Mouse (Mus musculus) gonadal fat pad, adult 2 months (tissue): ENCODE results near the gene Exosc1. TPM values are rescaled to one million over a fixed set of nuclear protein-coding genes. Genes with fewer than 3 reads are reported as not detected.

Source experiments
- DNase-seq: peaks from one replicate; pipeline ENCODE4 v3.0.0-alpha.2; 2012; ENCODE audit warnings: low read depth
- polyA plus RNA-seq: library from polyadenylated mRNA; depleted of rRNA; stranded (reverse); fragments of >200 nt; gene quantifications from 2 replicates; pipeline ENCODE4 v1.2.3, GENCODE M21; 2012

Exosc1 gene
- polyA plus RNA-seq, 1 experiment, result 14.6 TPM

DNA sequence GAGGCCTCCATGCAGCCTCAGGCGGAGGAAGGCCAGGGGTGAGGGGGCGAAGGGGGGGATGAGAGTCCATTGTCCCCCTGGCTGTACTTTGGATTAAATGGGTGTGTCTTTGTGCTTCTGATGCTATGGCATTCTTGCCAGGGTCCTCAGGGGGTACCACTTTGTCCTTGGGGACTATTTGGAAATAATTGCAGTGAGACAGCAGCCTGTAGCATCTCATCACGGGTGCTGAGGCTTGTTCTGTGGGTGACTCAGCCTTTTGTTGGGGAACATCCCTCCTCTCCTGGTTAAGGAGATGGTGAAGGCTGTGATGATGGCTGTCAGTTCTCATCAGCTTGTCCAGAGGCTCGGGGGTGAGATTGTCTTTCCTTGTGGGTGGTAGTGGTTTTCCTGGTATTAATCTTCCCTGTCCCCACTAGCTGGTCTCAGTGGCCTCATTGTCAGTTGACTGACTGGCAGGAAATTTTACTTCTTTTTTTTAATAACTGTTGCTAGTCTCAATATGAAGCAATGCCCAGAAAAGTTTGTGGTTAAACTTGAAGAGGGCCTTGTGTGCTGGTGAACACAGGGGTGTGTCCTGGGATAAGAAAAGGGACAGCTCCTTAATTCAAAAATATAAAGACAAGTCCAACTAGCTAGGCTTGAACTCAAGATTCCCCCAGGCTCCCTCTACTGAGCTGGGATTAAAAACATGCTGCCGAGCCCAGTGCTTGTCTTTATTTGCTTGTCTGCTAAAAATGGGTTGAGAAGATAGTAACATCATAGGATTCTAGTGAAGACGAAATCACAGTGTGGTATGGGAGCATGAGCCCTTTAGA is 19.2 kb downstream of the Exosc1 start:
- no peak for DNase-seq

DNA sequence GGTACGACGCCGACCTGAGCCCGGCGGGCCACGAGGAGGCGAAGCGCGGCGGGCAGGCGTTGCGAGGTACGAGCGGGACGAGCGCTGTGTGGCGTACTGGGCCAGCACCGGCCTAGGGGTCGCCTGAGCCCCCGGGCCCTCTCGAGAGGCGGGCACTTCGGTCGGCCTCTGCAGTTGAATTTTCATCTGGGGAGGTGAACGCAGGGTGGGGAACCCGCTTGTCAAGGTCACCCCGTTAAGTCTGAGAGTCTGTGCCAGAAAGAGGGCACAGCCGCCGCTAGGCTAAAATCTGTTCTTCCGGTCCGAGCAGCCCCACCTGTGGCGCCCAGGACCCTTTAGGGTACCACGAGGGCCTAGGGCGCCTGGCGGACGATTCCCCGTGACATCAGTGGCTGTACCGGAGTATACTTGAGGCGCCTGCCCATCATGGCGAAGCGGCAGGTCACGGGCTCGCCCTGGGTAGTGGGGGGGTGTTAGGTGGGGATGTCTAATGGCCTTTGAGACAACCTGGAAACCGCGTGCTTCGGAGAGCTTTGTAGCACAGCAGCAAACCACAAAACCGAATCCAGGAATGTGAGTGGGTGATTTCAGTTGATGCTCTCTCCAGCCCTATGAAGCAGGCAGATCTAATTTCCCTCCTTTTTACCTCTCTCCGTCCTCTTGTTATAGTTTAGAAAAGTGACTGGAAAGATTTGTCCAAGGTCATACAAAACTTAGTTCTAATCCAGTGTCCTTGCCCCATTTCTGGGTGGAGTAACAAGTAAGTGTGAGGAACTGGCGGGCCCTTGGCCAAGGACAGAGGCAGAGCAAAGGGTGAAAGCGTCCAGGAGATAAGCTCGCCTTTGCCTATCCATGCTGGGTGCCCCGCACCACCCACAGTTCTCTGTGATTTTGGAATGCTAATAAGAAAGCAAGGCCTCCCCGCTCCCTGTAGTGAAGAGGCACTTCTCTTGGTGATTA is 20.8 kb downstream of the Exosc1 start:
- DNase-seq, result no peak

DNA sequence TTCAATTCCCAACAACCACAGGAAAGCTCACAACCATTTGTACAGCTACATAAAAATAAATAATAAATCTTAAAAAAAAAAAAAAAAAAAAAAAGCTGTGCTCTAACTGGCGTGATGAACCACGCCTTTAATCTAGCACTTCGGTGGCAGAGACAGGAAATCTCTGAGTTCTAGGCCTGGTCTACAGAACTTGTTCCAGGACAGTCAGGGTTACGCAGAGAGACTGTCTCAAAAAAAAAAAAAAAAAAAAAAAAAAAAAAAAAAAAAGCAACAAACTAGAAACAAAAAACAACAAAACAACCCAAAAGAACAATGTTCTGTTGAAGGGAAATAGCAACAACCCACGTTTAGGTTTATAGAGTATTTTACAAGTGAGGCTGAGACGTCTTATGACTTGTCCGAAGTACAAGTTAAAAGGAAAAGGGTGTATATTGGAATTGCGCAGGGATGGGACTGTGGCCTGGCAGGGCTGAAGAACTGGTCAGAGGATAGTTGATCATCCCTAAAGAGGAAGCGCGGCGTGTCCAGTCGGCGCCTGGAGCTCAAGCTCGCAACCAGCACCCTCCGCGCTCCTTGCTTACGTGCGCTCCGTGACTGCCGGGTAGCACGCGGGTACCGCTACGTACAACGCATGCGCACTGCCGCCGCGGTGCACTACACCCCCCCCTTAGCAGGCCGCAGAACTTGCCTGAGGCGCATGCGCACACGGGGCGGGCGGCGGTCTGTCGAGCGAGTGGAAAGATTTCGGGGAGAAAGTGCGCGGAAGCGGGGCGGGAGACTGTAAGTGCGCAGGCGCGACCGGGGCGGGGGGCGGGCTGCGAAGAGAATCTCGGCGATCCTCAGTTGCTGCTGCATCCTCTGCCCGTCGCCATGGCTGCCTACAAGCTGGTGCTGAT is 21.8 kb downstream of the Exosc1 start, which contains the start of gene Pgam1:
Gene Pgam1, plus strand, starts transcription at position 746 of the 896 bp plus-strand sequence.
- DNase-seq, result peak; percentile 58

DNA sequence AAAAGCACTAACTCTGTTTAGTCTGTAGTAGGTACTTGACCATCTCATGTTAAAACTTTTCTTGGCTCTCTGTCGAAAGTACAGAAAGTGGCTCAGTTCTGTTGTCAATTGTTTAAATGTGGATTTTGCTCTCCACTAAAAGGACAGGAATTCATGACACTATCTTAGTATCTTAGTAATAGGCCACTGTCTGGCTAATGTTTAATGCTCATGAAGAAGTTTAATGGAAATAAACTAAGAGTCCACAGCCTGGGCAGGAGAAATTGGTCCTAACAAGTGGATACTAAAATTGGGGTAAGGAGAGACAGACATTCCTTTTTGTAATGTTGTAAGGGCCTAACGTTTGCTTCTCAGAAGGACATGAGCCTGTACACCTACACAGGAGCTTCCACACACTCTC is 22.8 kb downstream of the Exosc1 start:
- no peak for DNase-seq

DNA sequence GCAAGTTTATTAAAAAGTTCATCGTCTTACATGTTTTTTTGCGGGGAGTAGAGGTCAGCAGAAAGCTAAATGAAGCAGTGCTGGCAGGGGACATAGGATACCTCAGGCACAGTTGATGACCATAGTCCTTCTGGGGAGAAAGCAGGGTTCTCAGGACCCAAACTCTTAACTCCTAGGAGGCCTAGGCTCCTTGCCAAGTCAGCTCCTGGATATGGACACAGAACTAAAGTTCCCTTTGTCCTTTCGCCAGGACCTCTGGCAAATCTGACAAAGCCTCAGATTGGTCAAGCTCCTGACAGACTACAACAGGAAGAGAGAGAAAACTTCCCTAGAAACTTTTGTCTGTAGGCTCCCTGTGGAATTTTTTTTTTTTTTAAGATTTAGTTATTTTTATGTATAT is 24.5 kb downstream of the Exosc1 start:
- no peak for DNase-seq

DNA sequence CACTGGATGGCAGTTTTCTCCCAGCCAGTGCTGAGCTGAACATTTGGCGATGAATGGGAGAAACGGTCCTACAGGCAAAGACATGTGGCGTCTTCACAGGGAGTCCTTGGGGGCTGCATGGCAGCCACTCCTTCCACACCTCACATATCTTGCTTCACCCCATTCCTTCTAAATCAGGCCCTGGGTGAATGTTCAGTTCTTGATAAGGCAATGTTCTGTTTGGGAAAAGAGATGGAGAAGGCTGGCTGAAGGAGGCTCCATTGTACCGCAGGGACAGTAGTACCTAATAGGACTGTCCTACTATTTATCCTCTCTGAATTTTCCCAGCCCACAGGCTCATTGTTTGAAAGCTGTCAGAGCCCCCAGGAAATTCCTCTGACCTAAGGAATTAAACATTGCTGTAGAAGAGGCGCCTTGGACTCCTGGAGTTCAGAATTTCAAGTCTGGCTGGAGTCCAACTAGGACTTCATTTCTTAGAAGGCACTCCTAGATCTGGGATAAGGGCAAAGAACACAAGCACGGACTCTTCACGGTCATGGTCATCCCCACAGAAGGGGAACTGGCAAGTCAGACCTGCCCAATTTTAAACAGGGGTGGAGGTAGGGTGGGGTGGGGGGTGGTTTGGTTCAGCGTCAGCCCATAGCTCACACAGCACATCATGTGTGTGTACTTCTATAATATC is 26.0 kb downstream of the Exosc1 start:
- DNase-seq, result no peak

DNA sequence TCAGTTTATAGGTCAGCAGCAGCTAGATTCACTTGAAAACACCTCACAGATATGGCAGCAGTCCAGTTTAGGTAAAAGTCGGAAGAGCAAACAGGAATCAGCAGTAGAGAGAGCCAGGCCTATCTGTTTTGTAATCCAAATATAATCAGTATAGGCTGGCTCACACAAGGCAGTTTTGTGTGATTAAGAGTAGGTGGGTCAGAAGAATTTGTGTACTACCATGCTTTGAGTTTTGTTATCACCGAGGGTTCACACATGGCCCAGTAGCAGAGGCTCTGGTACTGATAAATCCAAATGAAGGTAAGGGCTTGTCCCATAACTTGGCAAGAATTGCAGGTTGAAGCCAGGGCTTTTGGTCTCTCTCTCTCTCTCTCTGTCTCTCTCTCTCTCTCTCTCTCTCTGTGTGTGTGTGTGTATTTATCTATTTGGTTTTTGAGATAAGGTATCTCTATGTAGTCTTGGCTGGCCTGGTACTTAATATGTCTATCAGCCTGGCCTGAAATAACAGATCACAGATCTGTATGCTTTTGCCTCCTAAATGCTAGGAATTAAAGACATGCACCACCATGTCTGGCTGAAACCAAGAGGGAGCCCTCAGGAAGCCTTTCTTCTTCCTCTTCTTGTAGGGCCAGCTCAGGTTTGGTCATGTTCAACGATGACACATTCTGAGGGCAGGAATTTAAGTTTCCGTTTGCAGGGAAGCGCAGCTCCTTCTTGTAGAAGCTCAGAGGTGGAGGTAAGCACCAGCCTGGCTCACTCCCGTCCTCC is 26.7 kb downstream of the Exosc1 start:
- DNase-seq, result no peak

DNA sequence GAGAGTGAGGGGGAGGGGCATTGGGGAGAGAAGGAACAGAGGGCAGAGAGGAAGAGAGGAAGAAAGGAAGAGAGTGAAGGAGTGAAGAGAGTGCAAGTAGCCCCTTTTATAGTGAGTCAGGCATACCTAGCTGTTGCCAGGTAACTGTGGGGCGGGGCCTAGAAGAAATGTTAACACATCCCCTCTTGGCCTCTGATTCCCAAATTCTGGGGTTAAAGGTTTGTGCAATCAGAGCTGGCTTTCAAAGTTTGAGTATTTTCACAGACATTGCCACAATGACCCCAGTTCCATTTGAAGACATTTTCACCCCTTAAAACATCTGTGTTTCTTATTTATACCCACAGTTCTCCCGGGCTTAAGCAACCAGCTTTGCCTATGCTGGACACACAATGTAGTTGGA is 28.0 kb downstream of the Exosc1 start:
- no peak for DNase-seq

DNA sequence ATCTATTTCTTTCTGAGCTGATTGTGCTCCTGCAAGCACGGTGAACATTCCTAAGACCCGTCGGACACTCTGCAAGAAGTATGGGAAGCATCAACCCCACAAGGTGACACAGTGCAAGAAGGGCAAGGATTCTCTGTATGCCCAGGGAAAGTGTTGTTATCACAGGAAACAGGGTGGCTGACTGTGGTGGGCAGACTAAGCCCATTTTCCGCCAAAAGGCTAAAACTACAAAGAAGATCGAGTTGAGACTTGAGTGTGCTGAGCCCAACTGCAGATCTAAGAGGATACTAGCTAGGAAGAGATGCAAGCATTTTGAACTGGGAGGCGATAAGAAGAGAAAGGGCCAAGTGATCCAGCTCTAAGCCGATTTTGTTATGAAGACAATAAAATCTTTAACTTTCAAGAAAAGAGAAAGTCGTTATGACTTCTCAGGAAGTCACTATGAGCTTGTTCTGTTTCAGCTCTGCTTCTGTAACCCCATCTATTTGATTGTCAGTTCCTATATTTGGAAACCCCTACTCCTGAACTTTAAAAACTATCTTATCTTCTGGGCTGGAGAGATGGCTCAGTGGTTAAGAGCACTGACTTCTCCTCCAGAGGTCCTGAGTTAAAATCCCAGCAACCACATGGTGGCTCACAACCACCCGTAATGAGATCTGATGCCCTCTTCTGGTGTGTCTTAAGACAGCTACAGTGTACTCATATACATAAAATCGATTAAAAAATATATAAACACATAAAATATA is 30.2 kb downstream of the Exosc1 start:
- DNase-seq, result no peak

DNA sequence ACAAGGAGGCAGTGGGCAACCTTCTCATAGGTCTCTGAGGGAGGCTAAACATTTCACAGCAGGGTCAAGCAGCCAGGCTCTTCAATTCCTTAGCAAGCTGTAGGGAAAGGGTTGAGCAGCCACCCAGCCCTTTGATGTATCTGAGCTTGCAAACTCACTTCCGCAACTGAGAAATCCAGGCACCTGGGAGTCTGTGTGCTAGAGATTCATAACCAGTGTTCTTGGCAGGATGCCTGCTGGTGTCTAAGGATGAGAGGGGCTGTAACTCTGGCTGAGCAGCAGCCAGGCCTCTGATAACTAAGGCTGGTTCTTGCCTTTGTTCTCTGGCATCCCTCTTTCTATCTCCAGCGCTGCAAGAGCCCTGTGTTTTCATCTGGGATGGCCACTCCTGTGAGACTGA is 31.5 kb downstream of the Exosc1 start:
- no peak for DNase-seq

DNA sequence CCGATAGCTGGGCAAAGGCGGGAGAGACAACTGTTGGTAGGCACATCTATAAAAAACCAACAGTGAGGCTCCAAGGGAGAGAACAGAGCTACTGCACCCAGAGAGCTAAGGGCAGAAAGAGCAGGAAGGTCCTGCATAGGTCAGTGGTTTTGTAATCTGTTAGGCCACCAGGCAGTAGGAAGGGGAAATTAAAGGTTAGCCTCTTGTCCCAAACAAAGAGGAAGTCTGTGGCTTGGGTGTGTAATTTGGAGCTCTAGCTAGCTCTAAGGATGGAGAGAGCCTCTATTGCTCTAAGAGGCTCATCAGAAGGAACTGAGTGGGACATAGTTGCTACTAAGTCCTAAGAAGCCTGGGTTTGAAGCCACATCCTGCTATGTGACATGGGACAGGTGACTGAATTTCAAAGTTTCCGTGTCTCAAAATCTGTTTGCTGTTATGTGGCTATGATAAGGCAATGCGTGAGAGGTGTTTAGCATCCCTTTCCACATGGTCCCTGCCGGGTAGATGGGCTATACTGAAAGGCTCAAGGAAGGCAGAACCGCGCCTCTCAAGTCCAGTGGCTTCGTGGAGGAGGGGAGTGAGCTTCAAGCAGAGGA is 32.6 kb downstream of the Exosc1 start:
- no peak for DNase-seq

DNA sequence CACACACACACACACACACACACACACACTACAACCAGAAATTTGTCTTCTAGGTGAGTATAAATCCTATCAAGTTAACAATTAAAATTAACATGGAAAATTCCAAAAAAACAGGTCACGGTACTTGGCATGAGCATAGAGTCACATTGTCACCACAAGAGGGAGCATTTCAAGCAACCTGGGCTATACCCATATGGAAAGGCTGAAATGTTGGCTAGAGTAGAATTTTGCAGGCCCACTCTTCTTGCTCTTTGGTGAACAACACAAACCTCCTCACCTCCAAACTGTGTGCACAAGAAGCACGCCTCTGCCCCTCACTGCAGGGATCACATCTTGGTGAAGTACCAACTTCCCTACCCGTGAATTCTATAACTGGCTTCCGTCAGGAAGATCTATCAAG is 34.4 kb downstream of the Exosc1 start:
- no peak for DNase-seq

DNA sequence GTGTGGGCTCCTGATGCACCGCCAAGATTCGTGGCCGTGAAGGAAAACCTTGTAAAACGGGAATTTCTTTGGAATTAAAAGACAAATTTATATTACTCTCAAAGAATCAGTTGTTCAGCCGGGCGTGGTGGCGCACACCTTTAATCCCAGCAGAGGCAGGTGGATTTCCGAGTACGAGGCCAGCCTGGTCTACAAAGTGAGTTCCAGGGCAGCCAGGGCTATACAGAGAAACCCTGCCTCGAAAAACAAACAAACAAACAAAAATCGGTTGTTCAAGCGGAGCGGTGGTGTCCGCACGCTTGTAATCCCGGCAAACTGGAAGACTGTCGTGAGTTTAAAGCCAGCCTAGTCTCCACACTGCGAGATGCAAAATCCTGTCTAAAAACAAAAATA is 36.9 kb downstream of the Exosc1 start:
- no peak for DNase-seq

DNA sequence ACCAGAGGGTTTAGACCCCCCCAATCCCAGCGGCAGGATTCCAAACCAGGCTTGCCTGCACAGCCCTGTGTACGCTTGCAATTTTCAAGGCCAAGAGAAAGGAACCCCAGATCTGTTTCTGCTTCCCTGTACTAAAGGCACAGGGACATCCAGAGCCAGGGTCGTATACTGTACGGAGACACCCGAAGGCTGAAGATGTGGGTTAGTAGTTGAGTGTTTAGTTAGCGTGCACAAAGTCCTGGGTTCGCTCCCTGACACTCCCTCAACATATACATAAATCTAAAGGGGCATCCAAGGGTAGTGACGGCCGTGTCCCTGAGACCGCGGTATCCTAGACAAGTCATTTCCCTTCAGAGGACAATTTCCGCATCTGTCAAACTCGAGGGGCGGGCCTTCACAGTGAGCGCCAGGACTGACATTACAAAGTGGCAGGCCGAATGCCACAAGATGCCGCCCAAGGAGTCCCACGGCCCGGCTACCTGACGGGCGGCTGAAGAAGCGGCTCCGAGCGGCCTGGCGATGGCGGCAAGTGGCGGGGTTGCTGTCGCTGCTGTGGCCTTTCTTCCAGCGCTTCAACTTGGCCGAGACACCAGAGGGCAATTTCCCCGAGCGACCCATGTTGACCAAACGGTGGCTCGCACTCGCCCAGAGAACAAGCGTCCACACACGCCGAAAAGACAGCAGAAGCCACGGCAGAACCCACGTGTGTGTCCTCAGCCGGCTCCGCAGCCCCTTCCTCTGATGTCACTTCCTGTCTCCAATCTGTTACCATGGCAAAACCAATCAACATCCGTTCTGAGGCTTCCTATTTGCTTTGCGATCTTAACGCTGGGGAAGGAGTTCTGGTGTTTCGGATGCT is 37.5 kb downstream of the Exosc1 start, which contains the start of gene Rrp12:
Gene Rrp12, minus strand, starts transcription at position 714 of the 859 bp plus-strand sequence.
- no peak for DNase-seq

DNA sequence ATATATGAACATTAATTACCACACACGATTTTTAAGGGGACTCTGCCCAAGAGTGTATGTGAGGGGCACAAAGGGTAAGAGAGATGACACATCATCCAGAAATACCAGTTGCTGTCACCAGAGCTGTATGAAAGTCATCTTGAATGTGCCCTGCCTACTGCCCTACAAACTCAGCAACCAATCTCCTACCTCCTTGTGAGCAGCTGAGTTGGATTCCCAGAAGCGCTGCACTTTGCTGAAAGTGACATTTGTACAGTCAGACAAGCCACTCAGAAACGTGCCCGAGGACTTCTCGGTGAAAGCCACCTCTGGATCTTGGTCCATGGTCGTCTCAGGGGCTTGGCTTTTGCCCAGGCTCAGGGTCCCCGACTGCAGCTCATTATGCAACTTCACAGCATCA is 38.3 kb downstream of the Exosc1 start:
- DNase-seq, result no peak

DNA sequence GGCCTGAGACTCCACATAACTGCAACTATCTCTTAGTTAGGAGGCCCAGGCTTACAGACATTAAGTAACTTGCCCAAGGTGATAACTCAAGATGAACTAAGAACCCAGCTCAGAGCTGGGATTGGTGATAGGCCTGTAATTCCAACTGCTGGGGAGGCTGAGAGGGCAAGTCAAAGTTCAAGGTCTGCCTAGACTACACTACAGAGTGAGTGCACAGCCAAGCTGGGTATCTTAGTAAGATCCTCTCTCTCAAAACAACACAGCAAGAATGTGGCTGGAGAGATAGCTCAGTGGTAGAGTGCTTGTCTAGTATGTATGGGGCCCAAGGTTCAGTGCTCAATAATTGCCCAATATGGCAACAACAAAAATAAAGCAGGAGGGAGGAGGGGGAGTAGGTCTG is 45.0 kb downstream of the Exosc1 start:
- no peak for DNase-seq

DNA sequence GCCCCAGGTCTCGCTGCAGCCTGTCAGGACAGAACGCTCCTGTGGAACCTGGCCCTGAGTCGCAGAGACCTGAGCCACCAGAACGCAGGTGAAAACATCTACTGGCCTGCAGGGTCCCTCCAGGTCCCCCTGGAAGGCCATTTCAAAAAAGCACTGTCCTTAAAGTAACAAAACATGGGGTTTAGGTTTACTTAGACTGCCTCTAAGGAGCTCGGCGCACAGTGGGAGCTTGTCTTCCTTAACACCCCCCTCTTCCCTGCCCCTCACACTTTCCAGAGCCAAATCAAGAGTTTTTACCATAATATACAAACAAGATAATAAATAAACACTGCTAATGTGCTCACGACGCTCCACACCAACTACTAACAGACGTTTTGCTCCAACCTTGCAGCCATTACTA is 49.3 kb downstream of the Exosc1 start:
- DNase-seq, result no peak

DNA sequence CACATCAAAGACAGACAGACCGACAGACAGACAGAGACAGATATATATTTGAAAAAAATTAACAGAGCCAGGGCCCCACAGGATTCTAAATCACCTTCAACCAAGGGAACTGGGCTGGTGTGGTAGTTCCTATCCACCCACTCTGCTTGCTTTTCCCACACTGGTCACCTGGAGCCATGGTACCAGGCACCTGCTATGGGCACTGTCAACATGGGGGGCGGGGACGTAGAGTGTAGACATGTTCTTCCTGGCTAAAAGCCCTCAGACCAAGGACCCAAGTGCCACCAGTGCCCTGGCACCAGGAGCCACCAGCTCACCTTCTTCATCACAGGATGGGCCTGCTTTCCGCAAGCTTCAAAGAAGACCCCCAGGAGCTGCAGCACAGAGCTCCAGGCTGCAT is 51.4 kb downstream of the Exosc1 start:
- no peak for DNase-seq
